Mouse (Mus musculus) embryonic fibroblast, embryonic 13.5 days (primary cell): ENCODE data around the gene Oasl2.

Source experiments
- CTCF ChIP-seq: IDR thresholded peaks from 2 replicates; pipeline ENCODE4 v1.5.1; 2011; ENCODE audit warnings: mild to moderate bottlenecking, control low read depth, low read length, moderate library complexity, borderline replicate concordance; ENCODE audit not compliant: insufficient read depth
- POLR2A ChIP-seq: IDR thresholded peaks from 2 replicates; pipeline ENCODE4 v1.6.1; 2011; ENCODE audit warnings: low read depth, mild to moderate bottlenecking, control low read depth, low read length, moderate library complexity

DNA sequence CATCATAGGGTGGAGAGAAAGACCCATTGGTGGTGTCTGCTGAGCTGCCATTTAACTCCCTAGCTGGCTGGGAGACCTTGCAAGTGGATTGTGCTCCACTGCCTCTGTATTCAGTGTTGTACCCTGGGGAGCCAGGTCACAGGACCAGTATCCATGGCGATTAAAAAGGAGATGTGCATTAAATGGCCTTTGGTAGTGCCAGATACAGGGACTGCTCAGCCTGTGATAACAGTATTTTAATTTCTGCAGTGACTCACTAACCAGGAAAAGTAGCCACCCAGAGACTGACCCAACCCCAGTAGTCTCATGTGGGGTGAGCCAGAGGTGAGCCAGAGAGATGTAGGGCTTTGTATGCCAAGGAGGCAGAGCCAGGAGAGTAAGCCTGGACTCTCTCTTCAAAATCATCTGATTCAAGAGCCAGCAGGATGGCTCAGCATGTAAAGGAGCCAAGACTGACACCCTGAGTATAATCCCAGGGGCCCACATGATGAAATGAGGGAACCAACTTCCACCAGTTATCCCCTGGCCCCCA lies 29.5 kb downstream of the Oasl2 start:
- no peak for TF ChIP-seq POLR2A
- no peak for TF ChIP-seq CTCF
